ENCODE assay signal across 10 mouse cellular contexts in genomic region chr11:22234739-22235138, GRCm38 (mm10).
A peak's percentile ranks its signal among the peaks of the same experiment; 100 is the strongest.
DNase-seq lines count a peak whose midpoint lies in the region; ATAC-seq and TF ChIP-seq lines count a peak whose summit lies in the region.
"Had no signal": no experiment of that assay in that cellular context is flagged by ENCODE, and none has a peak within 500 bp of the region (broad histone marks: within the 10 kb centered on the region; RNA-seq: fewer than 3 reads in every experiment).

No protein-coding gene starts in this region.

- intact Hi-C loops in gastrocnemius, adult 2 months (cut with DNase I) = no loop called here

- H3K4me1 ChIP-seq in CH12.LX (ENCODE audit: control insufficient read depth in 1 of 2, insufficient read depth in 2 of 2) = peaks cover 8 to 22% of the 10 kb centered on the region in 2 experiments
- 0 out of 2 replicates have a peak, but pooled peaks cover 5% of the 10 kb centered on the region for H3K4me1 ChIP-seq in lung, embryonic 16.5 days (replicated peaks; ENCODE audit: control insufficient read depth, insufficient read depth, low read length)
- H3K4me1 ChIP-seq: heart, embryonic 13.5 days had no signal

- 38% methylated on average over 1 of the region's 1 CpGs for WGBS in lung, embryonic 16.5 days

- no peak overlapping the region for H3K9ac ChIP-seq in CH12.LX (ENCODE audit: insufficient read depth, low read depth)
- no peak overlapping the region for H3K9ac ChIP-seq in lung, embryonic 16.5 days (ENCODE audit: low read length)
- H3K9ac ChIP-seq: heart, embryonic 13.5 days had no signal

- no peak overlapping the region for H3K4me2 ChIP-seq in CH12.LX (ENCODE audit: insufficient read depth, low read depth, poor library complexity, severe bottlenecking)
- H3K4me2 ChIP-seq in lung, embryonic 16.5 days (ENCODE audit: low read depth, low read length) = no peak overlapping the region
- H3K4me2 ChIP-seq: heart, embryonic 13.5 days had no signal

- TF ChIP-seq POLR2A in CH12.LX (IDR thresholded peaks at IDR 0.05; ENCODE audit: low read depth, low read length) = no peak

- no peak for TF ChIP-seq EP300 in CH12.LX (IDR thresholded peaks at IDR 0.05; ENCODE audit: low read length)

- in situ Hi-C loops in CH12.LX (cut with MboI; ENCODE audit: low pct_ligation_motif_present, low pct_unique_long_range_greater_than_20kb, low sequenced_read_pairs) = no loop called here

- H3K36me3 ChIP-seq in CH12.LX (replicated peaks in 1 of 2; ENCODE audit: control insufficient read depth in 1 of 2, insufficient read depth in 1 of 2, low read length in 1 of 2) = peaks cover 0 to 3% of the 10 kb centered on the region in 2 experiments
- H3K36me3 ChIP-seq in lung, embryonic 16.5 days (ENCODE audit: control insufficient read depth, insufficient read depth, low read length) = no peaks in the 10 kb centered on the region

- no peak for DNase-seq in gastrocnemius, adult 2 months
- no peak for DNase-seq in gastrocnemius, adult 8-10 months (ENCODE audit: low spot score in 2 of 2)
- DNase-seq in CH12.LX (ENCODE audit: extremely low read depth) = peak; percentile 42
- no peak for DNase-seq in retina, embryonic 14.5 days (ENCODE audit: low spot score)
- DNase-seq in urinary bladder, postnatal 14 days (ENCODE audit: low spot score) = no peak

- 0 out of 2 replicates have a peak, but pooled peaks have one; percentile 30 for ATAC-seq in erythroid progenitor cell, adult 5-6 weeks (replicated peaks; ENCODE audit: low FRiP score, poor library complexity, severe bottlenecking)
- peak; percentile 47; the same call in 1 of the 2 replicates for ATAC-seq in lung, embryonic 16.5 days (ENCODE audit: low read depth)
- no peak for ATAC-seq in granulocyte monocyte progenitor cell, adult 5-6 weeks (replicated peaks; ENCODE audit: poor library complexity, severe bottlenecking)

- peak; percentile 35 for TF ChIP-seq CTCF in gastrocnemius, adult 2 months (IDR thresholded peaks at IDR 0.05)
- peak; percentile 61 to 77 for TF ChIP-seq CTCF in CH12.LX (conservative IDR thresholded peaks at IDR 0.05 in 1 of 2, IDR thresholded peaks at IDR 0.05 in 1 of 2; ENCODE audit: low read depth in 2 of 2, low read length in 2 of 2)

- dilution Hi-C loops in CH12.LX (cut with MboI; ENCODE audit: extremely low pct_ligation_motif_present, extremely low pct_unique_long_range_greater_than_20kb, low sequenced_read_pairs) = no loop called here

- no peaks in the 10 kb centered on the region for H3K9me3 ChIP-seq in CH12.LX (replicated peaks; ENCODE audit: low read length)
- no peaks in the 10 kb centered on the region for H3K9me3 ChIP-seq in lung, embryonic 16.5 days (ENCODE audit: control insufficient read depth, low read length)
- H3K9me3 ChIP-seq: heart, embryonic 13.5 days had no signal

- H3K27ac ChIP-seq in gastrocnemius, adult 2 months = no peak overlapping the region
- no peak overlapping the region for H3K27ac ChIP-seq in CH12.LX (ENCODE audit: insufficient read depth, low read depth)
- H3K27ac ChIP-seq in lung, embryonic 16.5 days (ENCODE audit: low read length) = no peak overlapping the region
- H3K27ac ChIP-seq: heart, embryonic 13.5 days had no signal

- no peak overlapping the region for H3K4me3 ChIP-seq in gastrocnemius, adult 2 months
- H3K4me3 ChIP-seq in CH12.LX (replicated peaks in 1 of 3; ENCODE audit: low read depth in 2 of 3, low read length in 2 of 3, poor library complexity in 1 of 3) = no peak overlapping the region
- no peak overlapping the region for H3K4me3 ChIP-seq in lung, embryonic 16.5 days (ENCODE audit: low read length)
- H3K4me3 ChIP-seq: heart, embryonic 13.5 days; myocyte had no signal

- TF ChIP-seq RAD21 in CH12.LX (IDR thresholded peaks at IDR 0.05; ENCODE audit: low read depth, low read length) = peak; percentile 49

- no peaks in the 10 kb centered on the region for H3K27me3 ChIP-seq in CH12.LX (replicated peaks)
- H3K27me3 ChIP-seq in lung, embryonic 16.5 days (ENCODE audit: control insufficient read depth, insufficient read depth, low read depth, low read length) = no peaks in the 10 kb centered on the region
- H3K27me3 ChIP-seq: heart, embryonic 13.5 days had no signal

- H3K79me2 ChIP-seq in CH12.LX (replicated peaks; ENCODE audit: control insufficient read depth, extremely low read depth, insufficient read depth, poor library complexity, severe bottlenecking) = no peaks in the 10 kb centered on the region

TF ChIP-seq in CH12.LX, 34 proteins besides CTCF, POLR2A, EP300 and RAD21:
- TF ChIP-seq IRF4 (IDR thresholded peaks at IDR 0.05; ENCODE audit: low read depth, low read length) (0 out of 2 replicates have a peak, but pooled peaks have one; percentile 34), SIN3A (IDR thresholded peaks at IDR 0.05; ENCODE audit: low read length) (no peak), GABPA (IDR thresholded peaks at IDR 0.05; ENCODE audit: insufficient replicate concordance, low read depth, low read length) (no peak), MAFK (IDR thresholded peaks at IDR 0.05; ENCODE audit: insufficient replicate concordance, low read length) (no peak), ETS1 (conservative IDR thresholded peaks at IDR 0.05; ENCODE audit: low read depth, low read length) (no peak), USF1 (IDR thresholded peaks at IDR 0.05; ENCODE audit: low read depth, low read length) (no peak), MXI1 (IDR thresholded peaks at IDR 0.05; ENCODE audit: low read depth, low read length) (no peak), MAX (IDR thresholded peaks at IDR 0.05; ENCODE audit: low read length) (no peak), SMC3 (IDR thresholded peaks at IDR 0.05; ENCODE audit: low read depth, low read length) (peak; percentile 54)
TF ChIP-seq in CH12.LX: peak in this region for 2.
